Mouse (Mus musculus) midbrain, embryonic 16.5 days (tissue): ENCODE results near the gene Ltb4r2. TPM values are rescaled to one million over a fixed set of nuclear protein-coding genes. Genes with fewer than 3 reads are reported as not detected.

Source experiments
- ATAC-seq: fragments of 200-750 bp; cut with Nextera tagmentation; 2 replicates; pipeline ENCODE4 v1.8.0; 2017; ENCODE audit warnings: moderate TSS enrichment
- H3K27ac ChIP-seq: fragments of 300-500 bp; sonication (generic); 2 replicates; pipeline ENCODE4 v1.5.1; 2014; ENCODE audit warnings: mild to moderate bottlenecking, low read length, mixed read lengths
- H3K27me3 ChIP-seq: fragments of 300-500 bp; sonication (generic); 2 replicates; pipeline ENCODE4 v1.6.1; 2014; ENCODE audit warnings: low read depth, low read length, mixed read lengths; ENCODE audit not compliant: control insufficient read depth, insufficient read depth
- H3K36me3 ChIP-seq: fragments of 300-500 bp; sonication (generic); 2 replicates; pipeline ENCODE4 v1.6.1; 2014; ENCODE audit warnings: mild to moderate bottlenecking, low read length, moderate library complexity, mixed read lengths; ENCODE audit not compliant: control insufficient read depth, insufficient read depth
- H3K4me1 ChIP-seq: fragments of 300-500 bp; sonication (generic); 2 replicates; pipeline ENCODE4 v1.6.1; 2014; ENCODE audit warnings: mild to moderate bottlenecking, low read length, mixed read lengths; ENCODE audit not compliant: control insufficient read depth, insufficient read depth
- H3K4me2 ChIP-seq: fragments of 300-500 bp; sonication (generic); 2 replicates; pipeline ENCODE4 v1.6.1; 2014; ENCODE audit warnings: mild to moderate bottlenecking, low read length, mixed read lengths
- H3K4me3 ChIP-seq: fragments of 300-500 bp; sonication (generic); 2 replicates; pipeline ENCODE4 v1.5.1; 2014; ENCODE audit warnings: low read depth, mild to moderate bottlenecking, low read length, moderate library complexity, mixed read lengths
- H3K9ac ChIP-seq: fragments of 300-500 bp; sonication (generic); 2 replicates; pipeline ENCODE4 v1.6.1; 2014; ENCODE audit warnings: low read depth, low read length, mixed read lengths
- H3K9me3 ChIP-seq: fragments of 300-500 bp; sonication (generic); replicated peaks from 2 replicates; pipeline ENCODE4 v1.6.1; 2014; ENCODE audit warnings: mild to moderate bottlenecking, low read length, mixed read lengths; ENCODE audit not compliant: control insufficient read depth, poor library complexity, severe bottlenecking
- WGBS: fragments of 180-500 bp; shearing (Covaris S2); extraction: QIAGEN DNeasy Blood & Tissue Kit; methylation state at CpG from one replicate; pipeline ENCODE4 v1.1.7; 2014; 5-methylcytosine and 5-hydroxymethylcytosine counted together
- polyA plus RNA-seq: library from polyadenylated mRNA; unstranded; fragments of >200 nt; fragmentation: Nextera tagmentation; extraction: Ambion mirVana; gene quantifications from 2 replicates; pipeline ENCODE4 v1.2.1, GENCODE M21; 2015

Gene Ltb4r2
- polyA plus RNA-seq, 1 experiment from 2014 or later = 0.59 TPM

DNA sequence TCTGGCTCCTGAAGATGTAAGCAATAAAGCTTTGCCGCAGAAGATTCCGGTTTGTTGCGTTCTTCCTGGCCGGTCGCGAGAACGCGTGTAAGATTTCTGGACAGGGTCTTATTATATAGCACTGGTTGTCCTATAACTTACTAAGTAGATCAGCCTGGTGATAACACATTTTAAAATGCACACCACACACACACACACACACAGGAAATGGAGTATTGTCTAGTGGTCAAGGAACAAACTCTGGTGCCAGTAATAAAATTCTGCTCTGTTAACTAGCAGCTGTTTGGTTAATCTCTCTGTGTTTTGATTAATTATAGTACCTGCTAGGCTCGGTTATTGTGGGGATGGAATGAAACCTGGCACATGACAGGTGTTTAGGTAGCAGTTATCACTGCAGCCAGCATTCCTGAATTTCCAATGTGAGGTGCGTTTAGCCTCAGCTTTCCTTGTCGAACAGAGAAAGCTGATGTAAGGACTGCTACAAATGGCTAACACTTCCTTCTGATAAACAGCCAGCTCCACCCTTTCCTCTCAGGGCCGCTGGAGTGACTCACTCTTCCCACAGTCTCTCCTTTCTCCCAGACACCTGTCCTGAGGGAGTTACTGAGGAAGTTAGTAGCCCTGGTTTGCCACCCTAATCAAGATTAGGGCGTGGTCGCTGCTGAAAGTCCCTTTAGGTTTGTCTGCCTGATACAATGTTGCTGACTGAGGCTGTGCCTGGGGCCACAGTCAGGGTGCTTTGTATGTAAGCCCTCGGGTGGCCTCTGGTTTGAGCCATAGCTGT is 34.3 kb downstream of the Ltb4r2 start:
- Histone ChIP-seq H3K9me3 (no peaks in the 10 kb centered on the region), H3K36me3 (no peaks in the 10 kb centered on the region), H3K4me2 (no peak overlapping the region), H3K27ac (no peak overlapping the region), H3K4me1 (no peaks in the 10 kb centered on the region), H3K27me3 (no peaks in the 10 kb centered on the region), H3K4me3 (no peak overlapping the region), H3K9ac (no peak overlapping the region)
- no peak for ATAC-seq
- 87% methylated on average over 15 of the region's 15 CpGs for WGBS

Other genes starting within 250 kb of the Ltb4r2 start
- gene Nrl, start 236.4 kb upstream of the Ltb4r2 start, polyA plus RNA-seq = 0.08 and 0.19 TPM in 2 replicates
- 29.5 and 30.6 TPM in 2 replicates for gene Pck2, start 221.2 kb upstream of the Ltb4r2 start, polyA plus RNA-seq
- gene Dcaf11, start 201.4 kb upstream of the Ltb4r2 start, polyA plus RNA-seq = 134 and 137 TPM in 2 replicates
- 0.55 and 0.72 TPM in 2 replicates for gene A730061H03Rik, start 201.0 kb upstream of the Ltb4r2 start, polyA plus RNA-seq
- 0.22 TPM in 1 of 2 replicates, not detected in the other for gene Fitm1, start 185.8 kb upstream of the Ltb4r2 start, polyA plus RNA-seq
- gene Psme1, start 183.3 kb upstream of the Ltb4r2 start, polyA plus RNA-seq = 238 and 262 TPM in 2 replicates
- 31.6 and 46.9 TPM in 2 replicates for gene Emc9, start 176.1 kb upstream of the Ltb4r2 start, polyA plus RNA-seq
- gene Psme2, start 170.3 kb upstream of the Ltb4r2 start, polyA plus RNA-seq = 174 and 183 TPM in 2 replicates
- gene Rnf31, start 169.7 kb upstream of the Ltb4r2 start, polyA plus RNA-seq = 24.6 and 27.2 TPM in 2 replicates
- 10.4 and 10.5 TPM in 2 replicates for gene Irf9, start 157.9 kb upstream of the Ltb4r2 start, polyA plus RNA-seq
- gene Rec8, start 143.4 kb upstream of the Ltb4r2 start, polyA plus RNA-seq = 8.0 and 8.4 TPM in 2 replicates
- gene Ipo4, start 125.5 kb upstream of the Ltb4r2 start, polyA plus RNA-seq = 116 and 123 TPM in 2 replicates
- 2.1 and 2.4 TPM in 2 replicates for gene Gm49378, start 123.5 kb upstream of the Ltb4r2 start, polyA plus RNA-seq
- gene Tm9sf1, start 117.6 kb upstream of the Ltb4r2 start, polyA plus RNA-seq = 57.8 and 60.0 TPM in 2 replicates
- gene Tssk4, start 111.2 kb upstream of the Ltb4r2 start, polyA plus RNA-seq = 0.20 and 0.28 TPM in 2 replicates
- gene Mdp1, start 100.9 kb upstream of the Ltb4r2 start, polyA plus RNA-seq = 81.0 and 84.6 TPM in 2 replicates
- 52.5 and 52.7 TPM in 2 replicates for gene Gmpr2, start 89.5 kb upstream of the Ltb4r2 start, polyA plus RNA-seq
- 532 and 551 TPM in 2 replicates for gene Nedd8, start 89.3 kb upstream of the Ltb4r2 start, polyA plus RNA-seq
- 22.5 and 25.8 TPM in 2 replicates for gene Tinf2, start 79.6 kb upstream of the Ltb4r2 start, polyA plus RNA-seq
- gene Tgm1, start 47.5 kb upstream of the Ltb4r2 start, polyA plus RNA-seq = 0.13 and 0.15 TPM in 2 replicates
- gene Rabggta, start 39.2 kb upstream of the Ltb4r2 start, polyA plus RNA-seq = 64.0 and 65.1 TPM in 2 replicates
- gene Dhrs1, start 15.7 kb upstream of the Ltb4r2 start, polyA plus RNA-seq = 72.3 and 75.3 TPM in 2 replicates
- gene Nop9, start 15.7 kb upstream of the Ltb4r2 start, polyA plus RNA-seq = 25.9 and 28.0 TPM in 2 replicates
- gene Cideb, start 3.0 kb upstream of the Ltb4r2 start, polyA plus RNA-seq = 0.21 and 0.26 TPM in 2 replicates
- 0.50 and 0.60 TPM in 2 replicates for gene Ltb4r1, start 4.5 kb downstream of the Ltb4r2 start, polyA plus RNA-seq
- gene Adcy4, start 22.7 kb downstream of the Ltb4r2 start, polyA plus RNA-seq = 4.0 and 5.0 TPM in 2 replicates
- 1.6 and 1.7 TPM in 2 replicates for gene Ripk3, start 27.4 kb downstream of the Ltb4r2 start, polyA plus RNA-seq
- gene Nfatc4, start 61.7 kb downstream of the Ltb4r2 start, polyA plus RNA-seq = 6.7 and 7.0 TPM in 2 replicates
- gene Nynrin, start 92.6 kb downstream of the Ltb4r2 start, polyA plus RNA-seq = 11.0 and 11.9 TPM in 2 replicates
- gene Cbln3, start 123.0 kb downstream of the Ltb4r2 start, polyA plus RNA-seq = 0.15 and 0.20 TPM in 2 replicates
- gene Khnyn, start 123.5 kb downstream of the Ltb4r2 start, polyA plus RNA-seq = 10.4 and 10.5 TPM in 2 replicates
- gene Sdr39u1, start 138.9 kb downstream of the Ltb4r2 start, polyA plus RNA-seq = 160 and 180 TPM in 2 replicates
- 0.29 TPM in 1 of 2 replicates, not detected in the other for gene Cma1, start 183.2 kb downstream of the Ltb4r2 start, polyA plus RNA-seq
- gene Cma2, start 189.6 kb downstream of the Ltb4r2 start, polyA plus RNA-seq = not detected in 2 replicates